Mouse (Mus musculus) limb, embryonic 13.5 days (tissue): ENCODE results near the gene Gcm2. TPM values are rescaled to one million over a fixed set of nuclear protein-coding genes. Genes with fewer than 3 reads are reported as not detected.

Experiments
- ATAC-seq: fragments of 200-750 bp; cut with Nextera tagmentation; 2 replicates; pipeline ENCODE4 v1.8.0; 2017; ENCODE audit warnings: low read depth, moderate number of reproducible peaks, moderate TSS enrichment; ENCODE audit not compliant: low FRiP score
- H3K27ac ChIP-seq: fragments of 300-500 bp; sonication (generic); 2 replicates; pipeline ENCODE4 v1.5.1; 2015; ENCODE audit warnings: inconsistent platforms, mild to moderate bottlenecking, moderate library complexity
- H3K27me3 ChIP-seq: fragments of 300-500 bp; sonication (generic); 2 replicates; pipeline ENCODE4 v1.6.1; 2015; ENCODE audit warnings: mild to moderate bottlenecking, inconsistent platforms
- H3K36me3 ChIP-seq: fragments of 300-500 bp; sonication (generic); 2 replicates; pipeline ENCODE4 v1.6.1; 2015; ENCODE audit warnings: inconsistent platforms, mild to moderate bottlenecking, moderate library complexity
- H3K4me1 ChIP-seq: fragments of 300-500 bp; sonication (generic); 2 replicates; pipeline ENCODE4 v1.6.1; 2015; ENCODE audit warnings: inconsistent platforms
- H3K4me2 ChIP-seq: fragments of 300-500 bp; sonication (generic); replicated peaks from 2 replicates; pipeline ENCODE4 v1.6.1; 2015; ENCODE audit warnings: inconsistent platforms, mild to moderate bottlenecking, moderate library complexity
- H3K4me3 ChIP-seq: fragments of 300-500 bp; sonication (generic); 2 replicates; pipeline ENCODE4 v1.5.1; 2015; ENCODE audit warnings: moderate library complexity, mild to moderate bottlenecking, inconsistent platforms
- H3K9ac ChIP-seq: fragments of 300-500 bp; sonication (generic); 2 replicates; pipeline ENCODE4 v1.6.1; 2015; ENCODE audit warnings: mild to moderate bottlenecking, inconsistent platforms
- H3K9me3 ChIP-seq: fragments of 300-500 bp; sonication (generic); 2 replicates; pipeline ENCODE4 v1.6.1; 2016; ENCODE audit warnings: inconsistent platforms
- WGBS: fragments of 180-500 bp; shearing (Covaris S2); methylation state at CpG from one replicate; pipeline ENCODE4 v1.1.7; 2015; 5-methylcytosine and 5-hydroxymethylcytosine counted together
- polyA plus RNA-seq: library from polyadenylated mRNA; unstranded; fragments of >200 nt; fragmentation: Nextera tagmentation; extraction: Ambion mirVana; gene quantifications from 2 replicates; pipeline ENCODE4 v1.2.1, GENCODE M21; 2015

Gcm2 gene
- polyA plus RNA-seq, 1 experiment from 2014 or later, result not detected

- 80% methylated on average over 12 of the region's 12 CpGs for WGBS
- no peak overlapping the region for H3K9ac ChIP-seq
- H3K4me1 ChIP-seq, result no peaks in the 10 kb centered on the region
- no peaks in the 10 kb centered on the region for H3K9me3 ChIP-seq
- no peaks in the 10 kb centered on the region for H3K27me3 ChIP-seq
- no peaks in the 10 kb centered on the region for H3K36me3 ChIP-seq
- no peak overlapping the region for H3K4me2 ChIP-seq
- no peak overlapping the region for H3K4me3 ChIP-seq
- no peak overlapping the region for H3K27ac ChIP-seq
- ATAC-seq, result no peak
These were observed 6.9 kb downstream of the Gcm2 start for GRCm38 (mm10) chr13:41103841-41104525.

GRCm38 (mm10) chr13:41100031-41100430 lies 10.8 kb downstream of the Gcm2 start:
- Histone ChIP-seq H3K9me3 (no peaks in the 10 kb centered on the region), H3K4me3 (no peak overlapping the region), H3K4me1 (no peaks in the 10 kb centered on the region), H3K27me3 (no peaks in the 10 kb centered on the region), H3K36me3 (no peaks in the 10 kb centered on the region), H3K4me2 (no peak overlapping the region), H3K9ac (no peak overlapping the region), H3K27ac (no peak overlapping the region)
- 90% methylated on average over 2 of the region's 2 CpGs for WGBS
- no peak for ATAC-seq

- Histone ChIP-seq H3K4me1 (no peaks in the 10 kb centered on the region), H3K27me3 (no peaks in the 10 kb centered on the region), H3K36me3 (no peaks in the 10 kb centered on the region), H3K4me2 (no peak overlapping the region), H3K9me3 (no peaks in the 10 kb centered on the region), H3K4me3 (no peak overlapping the region), H3K27ac (no peak overlapping the region), H3K9ac (no peak overlapping the region)
- WGBS, result 90% methylated on average over 15 of the region's 15 CpGs
- ATAC-seq, result no peak
These were observed 12.5 kb downstream of the Gcm2 start for GRCm38 (mm10) chr13:41098325-41098724.

GRCm38 (mm10) chr13:41097324-41098058 lies 13.3 kb downstream of the Gcm2 start:
- no peak overlapping the region for H3K4me2 ChIP-seq
- no peaks in the 10 kb centered on the region for H3K36me3 ChIP-seq
- H3K27me3 ChIP-seq, result no peaks in the 10 kb centered on the region
- no peaks in the 10 kb centered on the region for H3K9me3 ChIP-seq
- H3K4me1 ChIP-seq, result no peaks in the 10 kb centered on the region
- H3K4me3 ChIP-seq, result no peak overlapping the region
- no peak overlapping the region for H3K9ac ChIP-seq
- no peak for ATAC-seq
- 75% methylated on average over 16 of the region's 16 CpGs for WGBS
- H3K27ac ChIP-seq, result no peak overlapping the region

- no peak for ATAC-seq
- Histone ChIP-seq H3K4me2 (no peak overlapping the region), H3K9ac (no peak overlapping the region), H3K27ac (no peak overlapping the region), H3K9me3 (no peaks in the 10 kb centered on the region), H3K36me3 (no peaks in the 10 kb centered on the region), H3K27me3 (peaks cover 12% of the 10 kb centered on the region; the same call in 1 of the 2 replicates), H3K4me1 (no peaks in the 10 kb centered on the region), H3K4me3 (no peak overlapping the region)
- WGBS, result 79% methylated on average over 10 of the region's 10 CpGs
These were observed 16.7 kb downstream of the Gcm2 start for GRCm38 (mm10) chr13:41094160-41094559.

- H3K9ac ChIP-seq, result no peak overlapping the region
- H3K36me3 ChIP-seq, result no peaks in the 10 kb centered on the region
- ATAC-seq, result no peak
- no peaks in the 10 kb centered on the region for H3K9me3 ChIP-seq
- no peaks in the 10 kb centered on the region for H3K4me1 ChIP-seq
- peaks cover 12% of the 10 kb centered on the region; the same call in 1 of the 2 replicates for H3K27me3 ChIP-seq
- H3K27ac ChIP-seq, result no peak overlapping the region
- H3K4me2 ChIP-seq, result peak overlapping the region; percentile 17; the same call in 1 of the 2 replicates
- WGBS, result 36% methylated on average over 10 of the region's 10 CpGs
- H3K4me3 ChIP-seq, result no peak overlapping the region
These were observed 19.6 kb downstream of the Gcm2 start for GRCm38 (mm10) chr13:41091271-41091670.

GRCm38 (mm10) chr13:41088746-41089145 lies 22.1 kb downstream of the Gcm2 start:
- Histone ChIP-seq H3K4me1 (no peaks in the 10 kb centered on the region), H3K4me3 (no peak overlapping the region), H3K27ac (no peak overlapping the region), H3K9me3 (no peaks in the 10 kb centered on the region), H3K27me3 (peaks cover 12% of the 10 kb centered on the region; the same call in 1 of the 2 replicates), H3K36me3 (no peaks in the 10 kb centered on the region), H3K4me2 (no peak overlapping the region), H3K9ac (no peak overlapping the region)
- no peak for ATAC-seq

GRCm38 (mm10) chr13:41085140-41085539 lies 25.7 kb downstream of the Gcm2 start:
- ATAC-seq, result no peak
- no peak overlapping the region for H3K9ac ChIP-seq
- H3K4me3 ChIP-seq, result no peak overlapping the region
- no peak overlapping the region for H3K4me2 ChIP-seq
- H3K36me3 ChIP-seq, result no peaks in the 10 kb centered on the region
- H3K9me3 ChIP-seq, result no peaks in the 10 kb centered on the region
- WGBS, result 16% methylated on average over 2 of the region's 2 CpGs
- no peak overlapping the region for H3K27ac ChIP-seq
- H3K27me3 ChIP-seq, result peaks cover 10% of the 10 kb centered on the region
- H3K4me1 ChIP-seq, result no peaks in the 10 kb centered on the region

GRCm38 (mm10) chr13:41084521-41084920 lies 26.3 kb downstream of the Gcm2 start:
- ATAC-seq, result no peak
- no peaks in the 10 kb centered on the region for H3K9me3 ChIP-seq

GRCm38 (mm10) chr13:41080700-41081099 lies 30.1 kb downstream of the Gcm2 start:
- peaks cover 6% of the 10 kb centered on the region; the same call in 1 of the 2 replicates for H3K4me1 ChIP-seq
- no peaks in the 10 kb centered on the region for H3K9me3 ChIP-seq
- ATAC-seq, result no peak
- no peak overlapping the region for H3K27ac ChIP-seq
- H3K27me3 ChIP-seq, result peaks cover 33% of the 10 kb centered on the region
- H3K36me3 ChIP-seq, result no peaks in the 10 kb centered on the region
- no peak overlapping the region for H3K9ac ChIP-seq
- H3K4me2 ChIP-seq, result no peak overlapping the region
- H3K4me3 ChIP-seq, result no peak overlapping the region
- 89% methylated on average over 6 of the region's 6 CpGs for WGBS

More at GRCm38 (mm10) chr13:41084521-41084920, 26.3 kb downstream of the Gcm2 start:
- Histone ChIP-seq H3K27me3 (peaks cover 13% of the 10 kb centered on the region), H3K27ac (no peak overlapping the region), H3K4me3 (no peak overlapping the region), H3K9ac (no peak overlapping the region), H3K36me3 (no peaks in the 10 kb centered on the region), H3K4me1 (no peaks in the 10 kb centered on the region), H3K4me2 (no peak overlapping the region)
- whole genome bisulfite sequencing, result 84% methylated on average over 3 of the region's 3 CpGs

GRCm38 (mm10) chr13:41079859-41080258 lies 31.0 kb downstream of the Gcm2 start:
- Histone ChIP-seq H3K27me3 (peaks cover 33% of the 10 kb centered on the region), H3K27ac (no peak overlapping the region), H3K9ac (no peak overlapping the region), H3K9me3 (no peaks in the 10 kb centered on the region), H3K4me3 (no peak overlapping the region), H3K4me1 (peaks cover 6% of the 10 kb centered on the region; the same call in 1 of the 2 replicates), H3K4me2 (peak overlapping the region; percentile 85; the same call in 1 of the 2 replicates), H3K36me3 (no peaks in the 10 kb centered on the region)
- ATAC-seq, result no peak
- 67% methylated on average over 5 of the region's 5 CpGs for WGBS

GRCm38 (mm10) chr13:41079421-41079780 lies 31.4 kb downstream of the Gcm2 start, which contains the start of gene Mak:
Gene Mak (minus strand): TSS chr13:41079706.
- Histone ChIP-seq H3K4me3 (peak within 1 kb of the TSS; percentile 56), H3K27ac (no peak within 1 kb of the TSS), H3K27me3 (peaks cover 33% of the 10 kb centered on the region), H3K9ac (peak within 1 kb of the TSS; percentile 62), H3K36me3 (no peaks in the 10 kb centered on the region), H3K4me2 (peak within 1 kb of the TSS; percentile 85), H3K4me1 (peaks cover 6% of the 10 kb centered on the region; the same call in 1 of the 2 replicates), H3K9me3 (no peaks in the 10 kb centered on the region)
- WGBS, result under 1% methylated on average over 40 of the region's 40 CpGs
- ATAC-seq, result peak; percentile 95
